Comparison of ENCODE assay signal across 8 mouse cellular contexts in the genomic region with DNA sequence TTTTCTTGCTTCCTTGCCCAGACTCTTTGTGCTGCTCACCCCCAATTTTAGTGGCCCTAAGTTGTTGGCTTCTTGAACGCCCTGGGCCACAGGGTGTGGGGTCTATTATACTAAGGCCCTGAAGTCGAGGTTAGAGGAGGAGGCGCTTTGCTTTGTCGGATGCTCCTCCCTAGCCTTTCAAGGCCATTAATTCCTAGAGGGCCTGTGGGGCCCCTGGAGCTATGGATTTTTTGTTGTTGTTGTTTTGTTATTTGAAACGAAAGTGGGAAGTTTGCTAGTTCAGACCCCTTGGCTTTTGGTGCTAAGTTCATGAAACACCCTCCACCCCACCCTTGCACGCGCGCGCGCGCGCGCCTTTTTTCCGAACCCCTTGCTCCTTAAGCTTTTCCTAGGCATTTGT. TPM values are rescaled to one million over a fixed set of nuclear protein-coding genes. Genes with fewer than 3 reads are reported as not detected.
A peak's percentile ranks its signal among the peaks of the same experiment; 100 is the strongest.
DNase-seq lines count a peak whose midpoint lies in the region; ATAC-seq and TF ChIP-seq lines count a peak whose summit lies in the region.

No protein-coding gene starts in this region.

- peak overlapping the region; percentile 54 for H3K4me2 ChIP-seq in embryonic facial prominence, embryonic 14.5 days (ENCODE audit: low read depth, low read length)
- peak overlapping the region; percentile 45 for H3K4me2 ChIP-seq in intestine, embryonic 16.5 days (ENCODE audit: low read depth, low read length)
- peak overlapping the region; percentile 58 for H3K4me2 ChIP-seq in midbrain, embryonic 13.5 days (replicated peaks)

- peak overlapping the region; percentile 89 for H3K27ac ChIP-seq in ES-E14 (ENCODE audit: insufficient read depth, low read depth, low read length, poor library complexity, severe bottlenecking)
- peak overlapping the region; percentile 97 for H3K27ac ChIP-seq in embryonic facial prominence, embryonic 14.5 days (replicated peaks; ENCODE audit: low read depth, low read length)
- peak overlapping the region; percentile 95 for H3K27ac ChIP-seq in intestine, embryonic 16.5 days (ENCODE audit: low read length)
- H3K27ac ChIP-seq in midbrain, embryonic 13.5 days, result peak overlapping the region; percentile 94

- H3K4me3 ChIP-seq in ES-E14 (ENCODE audit: insufficient read depth in 1 of 2, low read depth in 1 of 2, low read length in 2 of 2, poor library complexity in 1 of 2, severe bottlenecking in 1 of 2), result peak overlapping the region; percentile 91 to 95
- H3K4me3 ChIP-seq in embryonic facial prominence, embryonic 14.5 days (ENCODE audit: low read depth, low read length), result peak overlapping the region; percentile 66
- peak overlapping the region; percentile 65 for H3K4me3 ChIP-seq in intestine, embryonic 16.5 days (ENCODE audit: low read length)
- H3K4me3 ChIP-seq in midbrain, embryonic 13.5 days (replicated peaks), result peak overlapping the region; percentile 68

- 17% methylated on average over 14 of the region's 14 CpGs for WGBS in embryonic facial prominence, embryonic 14.5 days
- 19% methylated on average over 14 of the region's 14 CpGs for WGBS in intestine, embryonic 16.5 days
- 32% methylated on average over 14 of the region's 14 CpGs for WGBS in midbrain, embryonic 13.5 days

- in situ Hi-C loops in ES-E14 (cut with MboI; ENCODE audit: low sequenced_read_pairs in 2 of 2, unreplicated experiment in 2 of 2), result no loop called here

- peaks cover 4% of the 10 kb centered on the region for H3K36me3 ChIP-seq in ES-E14 (ENCODE audit: control insufficient read depth, insufficient read depth, low read length, poor library complexity, severe bottlenecking)
- H3K36me3 ChIP-seq in embryonic facial prominence, embryonic 14.5 days (ENCODE audit: control insufficient read depth, insufficient read depth, low read length), result peaks cover 14% of the 10 kb centered on the region; the same call in 1 of the 2 replicates
- H3K36me3 ChIP-seq in intestine, embryonic 16.5 days (ENCODE audit: control insufficient read depth, insufficient read depth, low read length), result no peaks in the 10 kb centered on the region
- peaks cover 11% of the 10 kb centered on the region; the same call in 1 of the 2 replicates for H3K36me3 ChIP-seq in midbrain, embryonic 13.5 days

- H3K9me3 ChIP-seq in ES-E14 (ENCODE audit: control insufficient read depth, insufficient read depth, low read depth, low read length), result no peaks in the 10 kb centered on the region
- no peaks in the 10 kb centered on the region for H3K9me3 ChIP-seq in embryonic facial prominence, embryonic 14.5 days (ENCODE audit: control insufficient read depth, low read length)
- no peaks in the 10 kb centered on the region for H3K9me3 ChIP-seq in intestine, embryonic 16.5 days (ENCODE audit: control insufficient read depth, low read length)
- H3K9me3 ChIP-seq in midbrain, embryonic 13.5 days, result no peaks in the 10 kb centered on the region

- peak overlapping the region; percentile 81 for H3K9ac ChIP-seq in ES-E14 (ENCODE audit: insufficient read depth, low read depth, low read length, poor library complexity, severe bottlenecking)
- peak overlapping the region; percentile 89 for H3K9ac ChIP-seq in embryonic facial prominence, embryonic 14.5 days (ENCODE audit: low read depth, low read length)
- peak overlapping the region; percentile 86 for H3K9ac ChIP-seq in intestine, embryonic 16.5 days (ENCODE audit: low read depth, low read length)
- peak overlapping the region; percentile 85 for H3K9ac ChIP-seq in midbrain, embryonic 13.5 days (replicated peaks)

- no peaks in the 10 kb centered on the region; the same call in 1 of the 2 replicates for H3K27me3 ChIP-seq in embryonic facial prominence, embryonic 14.5 days (replicated peaks; ENCODE audit: control insufficient read depth, insufficient read depth, low read length)
- H3K27me3 ChIP-seq in intestine, embryonic 16.5 days (replicated peaks; ENCODE audit: control insufficient read depth, insufficient read depth, low read length), result no peaks in the 10 kb centered on the region
- no peaks in the 10 kb centered on the region for H3K27me3 ChIP-seq in midbrain, embryonic 13.5 days

- DNase-seq in kidney, adult 9 months, result peak; percentile 35
- no peak for DNase-seq in kidney, postnatal 4 days
- DNase-seq in ES-E14 (ENCODE audit: low read depth, low spot score), result no peak
- peak; percentile 42 for DNase-seq in embryonic facial prominence, embryonic 14.5 days (ENCODE audit: low spot score)
- DNase-seq in layer of hippocampus, postnatal 36 days, result no peak
- no peak for DNase-seq in Muller cell, postnatal 12 days (ENCODE audit: inconsistent ontology term)

- ATAC-seq in embryonic facial prominence, embryonic 14.5 days (ENCODE audit: low read depth), result peak; percentile 54
- peak; percentile 67 for ATAC-seq in intestine, embryonic 16.5 days
- peak; percentile 44; the same call in 1 of the 2 replicates for ATAC-seq in midbrain, embryonic 13.5 days

- no peaks in the 10 kb centered on the region; a peak in 1 of 4 replicates for H3K4me1 ChIP-seq in ES-E14 (ENCODE audit: control insufficient read depth in 2 of 2, insufficient read depth in 2 of 2, low read length in 2 of 2, poor library complexity in 1 of 2)
- H3K4me1 ChIP-seq in embryonic facial prominence, embryonic 14.5 days (ENCODE audit: control insufficient read depth, insufficient read depth, low read length), result no peaks in the 10 kb centered on the region
- no peaks in the 10 kb centered on the region for H3K4me1 ChIP-seq in intestine, embryonic 16.5 days (ENCODE audit: control insufficient read depth, insufficient read depth, low read length)
- H3K4me1 ChIP-seq in midbrain, embryonic 13.5 days (replicated peaks), result peaks cover 24% of the 10 kb centered on the region

TF ChIP-seq in ES-E14, 5 proteins besides CTCF, POLR2A, EP300 and RAD21:
- TF ChIP-seq HCFC1 (IDR thresholded peaks at IDR 0.05; ENCODE audit: borderline replicate concordance, insufficient read depth, low read length), result no peak
- no peak for TF ChIP-seq ZC3H11A (IDR thresholded peaks at IDR 0.05; ENCODE audit: borderline replicate concordance, low read depth, low read length)
- no peak for TF ChIP-seq ZNF384 (IDR thresholded peaks at IDR 0.05; ENCODE audit: low read depth, low read length)
- no peak for TF ChIP-seq CHD2 (IDR thresholded peaks at IDR 0.05; ENCODE audit: low read depth, low read length)
- TF ChIP-seq MAFK (IDR thresholded peaks at IDR 0.05; ENCODE audit: insufficient read depth, low read depth, low read length), result no peak

RNA-seq across cellular contexts. Expression of gene Nono, which starts 0.9 kb away (rescaled TPM):
- total RNA-seq in ES-E14 (2012; rRNA removed), result 259 and 271 TPM in 2 replicates
- 328 and 365 TPM in 2 replicates for polyA plus RNA-seq in embryonic facial prominence, embryonic 14.5 days (2014; fragmentation: Nextera tagmentation; extraction: Ambion mirVana)
- polyA plus RNA-seq in intestine, embryonic 16.5 days (2015; fragmentation: Nextera tagmentation; extraction: Ambion mirVana), result 272 and 304 TPM in 2 replicates
- polyA plus RNA-seq in midbrain, embryonic 13.5 days (2015; fragmentation: Nextera tagmentation; extraction: Ambion mirVana), result 483 and 484 TPM in 2 replicates
- total RNA-seq in layer of hippocampus, postnatal 36 days (2021), result 100 to 1,000 TPM; 135 to 149 TPM

RNA-seq across cellular contexts. Expression of gene Zmym3, which starts 9.3 kb away (rescaled TPM):
- total RNA-seq in ES-E14 (2012; rRNA removed), result 53.9 and 62.5 TPM in 2 replicates
- polyA plus RNA-seq in embryonic facial prominence, embryonic 14.5 days (2014; fragmentation: Nextera tagmentation; extraction: Ambion mirVana), result 27.1 and 30.1 TPM in 2 replicates
- 18.5 and 19.5 TPM in 2 replicates for polyA plus RNA-seq in intestine, embryonic 16.5 days (2015; fragmentation: Nextera tagmentation; extraction: Ambion mirVana)
- polyA plus RNA-seq in midbrain, embryonic 13.5 days (2015; fragmentation: Nextera tagmentation; extraction: Ambion mirVana), result 60.3 and 62.7 TPM in 2 replicates
- total RNA-seq in layer of hippocampus, postnatal 36 days (2021), result 100 to 1,000 TPM; 159 to 175 TPM

RNA-seq across cellular contexts. Expression of gene Itgb1bp2, which starts 18.9 kb away (rescaled TPM):
- 2.2 and 2.8 TPM in 2 replicates for total RNA-seq in ES-E14 (2012; rRNA removed)
- polyA plus RNA-seq in embryonic facial prominence, embryonic 14.5 days (2014; fragmentation: Nextera tagmentation; extraction: Ambion mirVana), result 110 and 157 TPM in 2 replicates
- polyA plus RNA-seq in intestine, embryonic 16.5 days (2015; fragmentation: Nextera tagmentation; extraction: Ambion mirVana), result 1.3 TPM in 2 replicates
- 2.8 TPM in 2 replicates for polyA plus RNA-seq in midbrain, embryonic 13.5 days (2015; fragmentation: Nextera tagmentation; extraction: Ambion mirVana)
- total RNA-seq in layer of hippocampus, postnatal 36 days (2021), result 1 to 10 TPM; 1.0 to 1.4 TPM

RNA-seq across cellular contexts. Expression of gene Gjb1, which starts 53.8 kb away (rescaled TPM):
- total RNA-seq in ES-E14 (2012; rRNA removed), result 6.3 and 16.9 TPM in 2 replicates
- polyA plus RNA-seq in embryonic facial prominence, embryonic 14.5 days (2014; fragmentation: Nextera tagmentation; extraction: Ambion mirVana), result 0.48 and 0.51 TPM in 2 replicates
- 119 and 154 TPM in 2 replicates for polyA plus RNA-seq in intestine, embryonic 16.5 days (2015; fragmentation: Nextera tagmentation; extraction: Ambion mirVana)
- polyA plus RNA-seq in midbrain, embryonic 13.5 days (2015; fragmentation: Nextera tagmentation; extraction: Ambion mirVana), result 0.47 and 0.48 TPM in 2 replicates
- total RNA-seq in layer of hippocampus, postnatal 36 days (2021), result 10 to 100 TPM; 10.3 to 13.0 TPM

Comparison
In these comparisons a context has a peak if more than half of its experiments do, and no peak if none do; other contexts are left out.
1. DNase-seq: peak in kidney, adult 9 months (single experiment) and embryonic facial prominence, embryonic 14.5 days (single experiment); none in kidney, postnatal 4 days (0 of 2), ES-E14 (single experiment), layer of hippocampus, postnatal 36 days (0 of 2) and Muller cell, postnatal 12 days (single experiment).
2. RNA of gene Itgb1bp2, which starts 18.9 kb away (polyA plus RNA-seq): 110 to 157 TPM in embryonic facial prominence, embryonic 14.5 days; 2.8 TPM in midbrain, embryonic 13.5 days and 1.3 TPM in intestine, embryonic 16.5 days; every median in the first group is over 10 times any median in the second.
3. Peak in every context shown above with its lines, with median percentiles within 50 percentile points of each other: H3K27ac ChIP-seq, H3K4me3 ChIP-seq, H3K9ac ChIP-seq, ATAC-seq and H3K4me2 ChIP-seq.